Mouse (Mus musculus) thymus, adult 2 months (tissue): ENCODE measurements at regions not wholly inside any gene's neighbourhood (a gene's known extent, or its start where the extent isn't known, plus 50 kb on each side); places are given as distances from the start of the nearest gene placed in this dataset.

Source experiments
- CTCF ChIP-seq: fragments of 200-500 bp; IDR thresholded peaks from 2 replicates; pipeline ENCODE4 v1.5.1; 2012; ENCODE audit warnings: mild to moderate bottlenecking, control low read depth, low read length, moderate library complexity, borderline replicate concordance; ENCODE audit not compliant: control insufficient read depth, poor library complexity, insufficient read depth; ENCODE audit errors: extremely low read depth
- POLR2A ChIP-seq: fragments of 200-500 bp; IDR thresholded peaks from 2 replicates; pipeline ENCODE4 v1.6.1; 2012; ENCODE audit warnings: mild to moderate bottlenecking, low read length, control low read depth, moderate library complexity; ENCODE audit not compliant: control insufficient read depth, poor library complexity, insufficient read depth; ENCODE audit errors: extremely low read depth

- TF ChIP-seq POLR2A, result no peak
- no peak for TF ChIP-seq CTCF
These were observed 863.2 kb downstream of the Zfp704 start for GRCm38 (mm10) chr3:8746677-8747076.
